Mouse (Mus musculus) stomach, postnatal 0 days (tissue): ENCODE measurements around the gene Nmi.

Source experiments
- CTCF ChIP-seq: IDR thresholded peaks from 2 replicates; pipeline ENCODE4 v1.5.1; 2016; ENCODE audit warnings: antibody characterized with exemption, low read depth, mild to moderate bottlenecking, moderate library complexity
- EP300 ChIP-seq: optimal IDR thresholded peaks from 2 replicates; pipeline ENCODE3; 2016; ENCODE audit warnings: antibody characterized with exemption

- TF ChIP-seq CTCF (peak; percentile 34), EP300 (no peak)
These were observed 58.8 kb downstream of the Nmi start for GRCm38 (mm10) chr2:51914532-51914931.
